Mouse (Mus musculus): ENCODE data around the gene Cxcr5. TPM values are rescaled to one million over a fixed set of nuclear protein-coding genes. Genes with fewer than 3 reads are reported as not detected.

Cxcr5 gene
- polyA plus RNA-seq, 1 experiment from 2014 or later = 0.05 TPM

DNA sequence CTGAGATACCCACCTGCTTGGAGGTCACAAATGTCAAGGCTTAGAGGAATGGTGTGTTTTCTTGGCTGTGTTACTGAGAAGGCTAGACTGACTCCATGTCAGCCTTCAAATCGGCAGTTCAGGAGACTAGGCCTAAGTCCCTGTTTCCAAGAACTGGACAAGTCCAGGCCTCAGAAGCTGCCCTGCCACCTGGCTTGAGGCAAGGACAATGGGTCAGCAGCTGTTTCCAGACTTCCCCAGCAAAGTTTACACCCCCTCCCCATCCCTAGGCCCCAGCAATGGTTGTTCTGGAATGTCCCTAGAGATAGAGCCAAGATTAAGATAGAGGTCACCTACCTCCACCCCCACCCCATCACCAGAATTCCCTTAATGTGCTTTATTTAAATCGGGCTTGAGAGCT is 36.1 kb upstream of the Cxcr5 start:
- Histone ChIP-seq H3K27ac (no peak overlapping the region), H3K9me3 (no peaks in the 10 kb centered on the region), H3K36me3 (replicated peaks) (0 out of 2 replicates have a peak, but pooled peaks cover 4% of the 10 kb centered on the region), H3K4me3 (no peak overlapping the region), H3K4me1 (peaks cover 33% of the 10 kb centered on the region), H3K27me3 (ENCODE audit: poor library complexity, severe bottlenecking) (peaks cover 8% of the 10 kb centered on the region)
- DNase-seq (ENCODE audit: extremely low spot score, low spot score) = no peak
- 91% methylated on average over 2 of the region's 2 CpGs for WGBS

DNA sequence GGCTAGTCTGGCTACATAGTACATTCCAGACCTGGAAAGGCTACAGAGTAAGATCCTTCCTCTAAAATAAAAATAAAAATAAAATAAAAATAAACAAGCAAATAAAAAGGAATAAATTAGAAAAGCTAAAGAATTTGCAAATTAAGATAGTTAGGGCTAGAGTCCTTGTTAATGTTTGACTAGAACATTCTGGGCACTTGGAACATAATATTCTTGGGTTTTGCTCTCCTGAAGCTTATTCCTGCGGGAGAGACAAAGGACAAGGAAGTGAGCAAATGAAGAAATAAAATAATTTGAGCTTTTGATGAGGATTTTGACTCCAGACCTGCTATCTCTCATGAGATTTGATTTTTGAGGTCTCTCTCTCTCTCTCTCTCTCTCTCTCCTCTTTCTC is 33.9 kb upstream of the Cxcr5 start:
- peaks cover 38% of the 10 kb centered on the region for H3K4me1 ChIP-seq
- H3K27me3 ChIP-seq (ENCODE audit: poor library complexity, severe bottlenecking) = peaks cover 8% of the 10 kb centered on the region
- no peak overlapping the region for H3K4me3 ChIP-seq
- H3K9me3 ChIP-seq = no peaks in the 10 kb centered on the region
- DNase-seq (ENCODE audit: extremely low spot score, low spot score) = no peak
- no peak overlapping the region for H3K27ac ChIP-seq
- no peaks in the 10 kb centered on the region for H3K36me3 ChIP-seq (replicated peaks)
- WGBS = 86% methylated on average over 1 of the region's 1 CpGs

- H3K4me1 ChIP-seq = peaks cover 36% of the 10 kb centered on the region
- no peak overlapping the region for H3K27ac ChIP-seq
- H3K9me3 ChIP-seq = no peaks in the 10 kb centered on the region
- WGBS = 88% methylated on average over 9 of the region's 9 CpGs
- DNase-seq (ENCODE audit: extremely low spot score, low spot score) = no peak
- H3K36me3 ChIP-seq (replicated peaks) = no peaks in the 10 kb centered on the region
- no peak overlapping the region for H3K4me3 ChIP-seq
- peaks cover 8% of the 10 kb centered on the region for H3K27me3 ChIP-seq (ENCODE audit: poor library complexity, severe bottlenecking)
These were observed 33.3 kb upstream of the Cxcr5 start for GRCm38 (mm10) chr9:44594901-44595536.

GRCm38 (mm10) chr9:44593886-44594285 is 32.2 kb upstream of the Cxcr5 start:
- Histone ChIP-seq H3K27me3 (ENCODE audit: poor library complexity, severe bottlenecking) (peaks cover 8% of the 10 kb centered on the region), H3K36me3 (replicated peaks) (no peaks in the 10 kb centered on the region), H3K4me3 (no peak overlapping the region), H3K4me1 (peaks cover 27% of the 10 kb centered on the region), H3K9me3 (no peaks in the 10 kb centered on the region), H3K27ac (no peak overlapping the region)
- no peak for DNase-seq (ENCODE audit: extremely low spot score, low spot score)
- 90% methylated on average over 4 of the region's 4 CpGs for WGBS

GRCm38 (mm10) chr9:44593221-44593620 is 31.5 kb upstream of the Cxcr5 start:
- no peaks in the 10 kb centered on the region for H3K36me3 ChIP-seq (replicated peaks)
- H3K4me1 ChIP-seq = peaks cover 24% of the 10 kb centered on the region
- WGBS = 86% methylated on average over 4 of the region's 4 CpGs
- no peak overlapping the region for H3K27ac ChIP-seq
- DNase-seq (ENCODE audit: extremely low spot score, low spot score) = no peak
- H3K9me3 ChIP-seq = no peaks in the 10 kb centered on the region
- H3K27me3 ChIP-seq (ENCODE audit: poor library complexity, severe bottlenecking) = peaks cover 8% of the 10 kb centered on the region
- H3K4me3 ChIP-seq = no peak overlapping the region

GRCm38 (mm10) chr9:44591595-44592188 is 30.0 kb upstream of the Cxcr5 start:
- 85% methylated on average over 7 of the region's 7 CpGs for WGBS
- Histone ChIP-seq H3K4me1 (peaks cover 18% of the 10 kb centered on the region), H3K36me3 (replicated peaks) (no peaks in the 10 kb centered on the region), H3K4me3 (no peak overlapping the region), H3K27ac (no peak overlapping the region), H3K27me3 (ENCODE audit: poor library complexity, severe bottlenecking) (no peaks in the 10 kb centered on the region), H3K9me3 (no peaks in the 10 kb centered on the region)
- no peak for DNase-seq (ENCODE audit: extremely low spot score, low spot score)

GRCm38 (mm10) chr9:44590969-44591368 is 29.3 kb upstream of the Cxcr5 start:
- no peak for DNase-seq (ENCODE audit: extremely low spot score, low spot score)
- H3K27me3 ChIP-seq (ENCODE audit: poor library complexity, severe bottlenecking) = no peaks in the 10 kb centered on the region
- H3K36me3 ChIP-seq (replicated peaks) = no peaks in the 10 kb centered on the region
- no peak overlapping the region for H3K27ac ChIP-seq
- H3K4me1 ChIP-seq = peaks cover 21% of the 10 kb centered on the region
- H3K9me3 ChIP-seq = no peaks in the 10 kb centered on the region
- no peak overlapping the region for H3K4me3 ChIP-seq
- WGBS = 10% methylated on average over 2 of the region's 2 CpGs

DNA sequence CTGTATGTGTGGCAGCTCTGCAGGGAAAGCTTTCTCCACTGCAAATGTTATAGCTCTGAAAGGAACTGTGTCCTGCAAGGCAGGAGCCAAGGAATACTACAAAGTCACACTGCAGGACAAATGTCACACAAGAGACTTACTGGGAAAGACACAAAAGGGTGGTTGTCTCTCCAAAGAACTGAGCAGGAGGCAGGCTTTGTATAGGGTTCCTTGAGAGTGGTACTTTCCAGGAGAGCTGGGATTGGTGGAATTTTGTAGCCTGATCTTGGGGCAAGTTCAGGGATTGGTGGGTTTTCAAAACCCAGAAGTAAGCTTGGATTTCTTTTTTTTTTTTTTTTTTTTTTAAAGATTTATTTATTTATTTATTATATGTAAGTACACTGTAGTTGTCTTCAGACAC is 27.4 kb upstream of the Cxcr5 start:
- DNase-seq (ENCODE audit: extremely low spot score, low spot score) = no peak
- H3K27me3 ChIP-seq (ENCODE audit: poor library complexity, severe bottlenecking) = no peaks in the 10 kb centered on the region
- H3K9me3 ChIP-seq = peaks cover 4% of the 10 kb centered on the region

DNA sequence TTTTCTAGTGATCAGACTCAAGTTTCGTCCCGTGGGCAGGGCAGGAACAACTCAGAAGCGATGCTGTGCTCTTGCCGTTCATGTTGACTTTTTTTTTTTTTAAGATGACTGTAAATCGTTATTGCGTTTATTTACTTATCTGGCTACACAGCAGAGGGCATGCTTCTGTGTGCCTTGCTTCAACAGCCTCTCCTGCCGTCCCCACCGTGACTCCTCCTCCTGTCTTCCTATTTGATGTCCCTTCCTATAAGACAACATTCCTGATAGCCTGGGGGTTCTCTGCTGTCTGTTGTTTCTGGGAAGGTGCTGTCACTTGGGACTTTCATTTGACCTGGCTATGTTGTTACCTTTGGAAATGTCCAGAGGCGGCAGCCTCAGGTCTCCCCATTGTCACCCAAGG is 26.9 kb upstream of the Cxcr5 start:
- peaks cover 21% of the 10 kb centered on the region for H3K4me1 ChIP-seq
- no peak overlapping the region for H3K4me3 ChIP-seq
- H3K9me3 ChIP-seq = peaks cover 8% of the 10 kb centered on the region
- H3K27me3 ChIP-seq (ENCODE audit: poor library complexity, severe bottlenecking) = no peaks in the 10 kb centered on the region
- H3K36me3 ChIP-seq (replicated peaks) = no peaks in the 10 kb centered on the region
- DNase-seq (ENCODE audit: extremely low spot score, low spot score) = no peak
- 81% methylated on average over 9 of the region's 9 CpGs for WGBS
- H3K27ac ChIP-seq = no peak overlapping the region

More for the DNA sequence above, 27.4 kb upstream of the Cxcr5 start:
- Histone ChIP-seq H3K4me1 (peaks cover 21% of the 10 kb centered on the region), H3K4me3 (no peak overlapping the region), H3K27ac (no peak overlapping the region), H3K36me3 (replicated peaks) (no peaks in the 10 kb centered on the region)

DNA sequence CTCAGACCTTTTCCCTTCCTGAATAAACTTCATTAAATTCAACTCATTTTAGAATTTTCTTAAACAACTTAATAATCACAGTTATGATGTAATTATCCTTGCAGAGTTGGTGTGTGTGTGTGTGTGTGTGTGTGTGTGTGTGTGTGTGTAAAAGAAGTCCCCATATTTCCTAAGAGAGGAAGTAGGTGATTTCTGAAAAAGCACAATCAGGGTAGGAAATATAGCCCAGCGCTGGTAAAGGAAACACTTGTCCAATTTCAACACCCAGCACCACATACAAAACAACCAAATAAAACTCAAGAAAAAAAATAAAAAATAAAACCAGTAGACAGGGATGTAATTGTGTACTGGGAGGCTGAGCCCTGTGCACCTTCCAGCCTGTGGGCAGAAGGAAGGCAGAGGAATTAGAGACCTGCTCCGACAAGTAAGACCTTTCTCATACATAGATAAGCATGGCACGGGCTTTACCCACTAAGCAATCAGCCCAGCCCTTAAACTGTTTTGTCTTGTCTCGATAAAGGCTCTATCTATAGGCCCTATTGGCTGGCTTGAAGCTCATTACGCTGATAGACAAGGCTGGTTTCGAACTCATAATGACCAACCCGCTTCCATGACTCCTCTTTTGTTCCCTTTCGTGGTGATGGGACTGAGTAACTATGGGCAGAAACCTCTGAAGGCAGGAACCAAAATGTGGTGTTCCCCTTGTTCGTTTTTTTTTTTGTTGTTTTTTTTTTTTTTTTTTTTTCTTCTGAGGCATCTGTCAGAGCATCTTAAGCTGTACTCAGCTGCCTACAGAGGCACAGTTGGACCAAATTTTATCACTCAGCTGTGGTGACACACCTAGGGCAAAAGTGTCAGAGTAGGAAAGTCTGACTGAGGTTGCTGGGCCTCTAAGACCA is 25.8 kb upstream of the Cxcr5 start:
- Histone ChIP-seq H3K9me3 (peaks cover 8% of the 10 kb centered on the region), H3K27me3 (ENCODE audit: poor library complexity, severe bottlenecking) (no peaks in the 10 kb centered on the region), H3K4me3 (no peak overlapping the region), H3K36me3 (replicated peaks) (no peaks in the 10 kb centered on the region), H3K4me1 (peaks cover 21% of the 10 kb centered on the region), H3K27ac (no peak overlapping the region)
- no peak for DNase-seq (ENCODE audit: extremely low spot score, low spot score)
- WGBS = 87% methylated on average over 9 of the region's 9 CpGs

DNA sequence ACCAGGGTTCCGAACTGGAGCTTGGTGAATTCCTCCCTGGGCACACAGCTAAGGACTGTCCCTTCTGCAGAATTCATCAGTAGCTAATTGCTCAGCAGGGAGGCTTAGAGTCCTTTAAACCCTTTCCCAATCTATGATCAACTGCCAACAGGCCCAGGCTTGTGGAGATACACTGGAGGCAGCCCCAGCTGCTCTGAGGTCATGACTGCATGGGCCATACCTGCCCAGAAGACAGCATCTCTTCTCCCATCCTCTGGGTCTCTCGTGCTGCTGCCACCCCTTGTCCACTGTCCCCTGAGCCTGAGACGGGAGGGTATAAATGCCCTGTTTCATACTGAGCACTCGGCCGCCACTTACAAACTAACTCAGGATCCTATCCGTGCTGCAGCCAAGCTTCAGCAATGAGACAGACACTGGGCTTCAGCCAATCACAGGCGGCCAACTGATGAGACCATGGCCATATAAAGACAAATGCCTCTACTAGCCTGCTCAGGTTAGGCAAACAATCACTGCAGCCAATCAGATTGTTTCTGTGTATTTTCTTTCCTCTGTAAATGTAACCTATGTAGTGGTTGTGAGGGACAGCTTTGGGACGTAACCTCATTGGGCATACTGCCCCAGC is 25.1 kb upstream of the Cxcr5 start:
- DNase-seq (ENCODE audit: extremely low spot score, low spot score) = no peak
- Histone ChIP-seq H3K36me3 (replicated peaks) (no peaks in the 10 kb centered on the region), H3K4me3 (no peak overlapping the region), H3K9me3 (peaks cover 8% of the 10 kb centered on the region), H3K4me1 (peaks cover 21% of the 10 kb centered on the region), H3K27ac (no peak overlapping the region), H3K27me3 (ENCODE audit: poor library complexity, severe bottlenecking) (no peaks in the 10 kb centered on the region)
- 68% methylated on average over 8 of the region's 8 CpGs for WGBS

- peaks cover 8% of the 10 kb centered on the region; the same call in 1 of the 2 replicates for H3K4me1 ChIP-seq
- H3K4me3 ChIP-seq = no peak overlapping the region
- DNase-seq (ENCODE audit: extremely low spot score, low spot score) = no peak
- no peak overlapping the region for H3K27ac ChIP-seq
- no peaks in the 10 kb centered on the region for H3K36me3 ChIP-seq (replicated peaks)
- H3K27me3 ChIP-seq (ENCODE audit: poor library complexity, severe bottlenecking) = no peaks in the 10 kb centered on the region
- peaks cover 8% of the 10 kb centered on the region for H3K9me3 ChIP-seq
- 87% methylated on average over 16 of the region's 16 CpGs for WGBS
These were observed 20.7 kb upstream of the Cxcr5 start for GRCm38 (mm10) chr9:44582390-44582789.
